Mouse (Mus musculus): Measurements from ENCODE around the gene Krtap1-5. TPM values are rescaled to one million over a fixed set of nuclear protein-coding genes. Genes with fewer than 3 reads are reported as not detected.
A peak's percentile ranks its signal among the peaks of the same experiment; 100 is the strongest.

Krtap1-5 gene
- polyA plus RNA-seq, 1 experiment from 2014 or later = not detected

- ATAC-seq (ENCODE audit: low read depth) = no peak
- Histone ChIP-seq H3K9me3 (ENCODE audit: control insufficient read depth, low read length) (no peaks in the 10 kb centered on the region), H3K4me2 (ENCODE audit: low read depth, low read length) (no peak overlapping the region), H3K27me3 (ENCODE audit: control insufficient read depth, insufficient read depth, low read length) (no peaks in the 10 kb centered on the region), H3K9ac (replicated peaks; ENCODE audit: low read depth, low read length) (no peak overlapping the region), H3K4me1 (ENCODE audit: control insufficient read depth, insufficient read depth, low read length) (no peaks in the 10 kb centered on the region), H3K4me3 (ENCODE audit: low read depth, low read length) (no peak overlapping the region), H3K27ac (ENCODE audit: low read depth, low read length) (no peak overlapping the region), H3K36me3 (ENCODE audit: control insufficient read depth, insufficient read depth, low read length) (no peaks in the 10 kb centered on the region)
- 91% methylated on average over 7 of the region's 7 CpGs for WGBS
These were observed 4.3 kb upstream of the Krtap1-5 start for GRCm38 (mm10) chr11:99585096-99585495.

GRCm38 (mm10) chr11:99583245-99583704, 2.5 kb upstream of the Krtap1-5 start, which contains the start of gene Krtap1-4:
Krtap1-4 (minus strand) TSS chr11:99583654.
- WGBS = 85% methylated on average over 5 of the region's 5 CpGs
- Histone ChIP-seq H3K27ac (ENCODE audit: low read depth, low read length) (no peak within 1 kb of the TSS), H3K9me3 (ENCODE audit: control insufficient read depth, low read length) (no peaks in the 10 kb centered on the region), H3K4me3 (ENCODE audit: low read depth, low read length) (no peak within 1 kb of the TSS), H3K9ac (replicated peaks; ENCODE audit: low read depth, low read length) (no peak within 1 kb of the TSS), H3K27me3 (ENCODE audit: control insufficient read depth, insufficient read depth, low read length) (no peaks in the 10 kb centered on the region), H3K4me2 (ENCODE audit: low read depth, low read length) (no peak within 1 kb of the TSS), H3K36me3 (ENCODE audit: control insufficient read depth, insufficient read depth, low read length) (no peaks in the 10 kb centered on the region), H3K4me1 (ENCODE audit: control insufficient read depth, insufficient read depth, low read length) (no peaks in the 10 kb centered on the region)
- ATAC-seq (ENCODE audit: low read depth) = no peak

GRCm38 (mm10) chr11:99581564-99581963, 748 bp upstream of the Krtap1-5 start:
- Histone ChIP-seq H3K4me2 (ENCODE audit: low read depth, low read length) (no peak overlapping the region), H3K36me3 (ENCODE audit: control insufficient read depth, insufficient read depth, low read length) (no peaks in the 10 kb centered on the region), H3K9ac (replicated peaks; ENCODE audit: low read depth, low read length) (no peak overlapping the region), H3K4me3 (ENCODE audit: low read depth, low read length) (no peak overlapping the region), H3K27me3 (ENCODE audit: control insufficient read depth, insufficient read depth, low read length) (no peaks in the 10 kb centered on the region), H3K4me1 (ENCODE audit: control insufficient read depth, insufficient read depth, low read length) (no peaks in the 10 kb centered on the region), H3K9me3 (ENCODE audit: control insufficient read depth, low read length) (no peaks in the 10 kb centered on the region), H3K27ac (ENCODE audit: low read depth, low read length) (no peak overlapping the region)
- 89% methylated on average over 6 of the region's 6 CpGs for WGBS
- ATAC-seq (ENCODE audit: low read depth) = no peak

GRCm38 (mm10) chr11:99581051-99581450, 235 bp upstream of the Krtap1-5 start:
- WGBS = 92% methylated on average over 5 of the region's 5 CpGs
- Histone ChIP-seq H3K4me1 (ENCODE audit: control insufficient read depth, insufficient read depth, low read length) (no peaks in the 10 kb centered on the region), H3K9ac (replicated peaks; ENCODE audit: low read depth, low read length) (no peak overlapping the region), H3K27me3 (ENCODE audit: control insufficient read depth, insufficient read depth, low read length) (no peaks in the 10 kb centered on the region), H3K9me3 (ENCODE audit: control insufficient read depth, low read length) (no peaks in the 10 kb centered on the region), H3K4me2 (ENCODE audit: low read depth, low read length) (no peak overlapping the region), H3K4me3 (ENCODE audit: low read depth, low read length) (no peak overlapping the region), H3K27ac (ENCODE audit: low read depth, low read length) (no peak overlapping the region), H3K36me3 (ENCODE audit: control insufficient read depth, insufficient read depth, low read length) (no peaks in the 10 kb centered on the region)
- ATAC-seq (ENCODE audit: low read depth) = no peak

- Histone ChIP-seq H3K36me3 (ENCODE audit: control insufficient read depth, insufficient read depth, low read length) (no peaks in the 10 kb centered on the region), H3K27me3 (ENCODE audit: control insufficient read depth, insufficient read depth, low read length) (no peaks in the 10 kb centered on the region), H3K27ac (ENCODE audit: low read depth, low read length) (no peak overlapping the region), H3K9ac (replicated peaks; ENCODE audit: low read depth, low read length) (no peak overlapping the region), H3K4me1 (ENCODE audit: control insufficient read depth, insufficient read depth, low read length) (no peaks in the 10 kb centered on the region), H3K4me3 (ENCODE audit: low read depth, low read length) (no peak overlapping the region), H3K4me2 (ENCODE audit: low read depth, low read length) (no peak overlapping the region), H3K9me3 (ENCODE audit: control insufficient read depth, low read length) (no peaks in the 10 kb centered on the region)
- WGBS = 2% methylated on average over 7 of the region's 7 CpGs
- peak; percentile 82; the same call in 1 of the 2 replicates for ATAC-seq (ENCODE audit: low read depth)
These were observed 6.7 kb downstream of the Krtap1-5 start for GRCm38 (mm10) chr11:99574106-99574505.

GRCm38 (mm10) chr11:99573164-99573563, 7.7 kb downstream of the Krtap1-5 start:
- H3K4me2 ChIP-seq (ENCODE audit: low read depth, low read length) = no peak overlapping the region
- no peaks in the 10 kb centered on the region for H3K4me1 ChIP-seq (ENCODE audit: control insufficient read depth, insufficient read depth, low read length)
- H3K9me3 ChIP-seq (ENCODE audit: control insufficient read depth, low read length) = no peaks in the 10 kb centered on the region
- no peak overlapping the region for H3K27ac ChIP-seq (ENCODE audit: low read depth, low read length)
- no peak for ATAC-seq (ENCODE audit: low read depth)
- no peaks in the 10 kb centered on the region for H3K27me3 ChIP-seq (ENCODE audit: control insufficient read depth, insufficient read depth, low read length)
- H3K4me3 ChIP-seq (ENCODE audit: low read depth, low read length) = no peak overlapping the region
- WGBS = 47% methylated on average over 4 of the region's 4 CpGs
- no peaks in the 10 kb centered on the region for H3K36me3 ChIP-seq (ENCODE audit: control insufficient read depth, insufficient read depth, low read length)
- no peak overlapping the region for H3K9ac ChIP-seq (replicated peaks; ENCODE audit: low read depth, low read length)

GRCm38 (mm10) chr11:99566530-99566929, 14.3 kb downstream of the Krtap1-5 start, which contains the start of gene Krtap3-1:
Krtap3-1 (minus strand) TSS chr11:99566630.
- H3K9me3 ChIP-seq (ENCODE audit: control insufficient read depth, low read length) = no peaks in the 10 kb centered on the region
- ATAC-seq (ENCODE audit: low read depth) = no peak
- H3K4me2 ChIP-seq (ENCODE audit: low read depth, low read length) = no peak within 1 kb of the TSS
- H3K4me3 ChIP-seq (ENCODE audit: low read depth, low read length) = no peak within 1 kb of the TSS
- H3K4me1 ChIP-seq (ENCODE audit: control insufficient read depth, insufficient read depth, low read length) = no peaks in the 10 kb centered on the region
- 57% methylated on average over 7 of the region's 7 CpGs for WGBS
- no peaks in the 10 kb centered on the region for H3K36me3 ChIP-seq (ENCODE audit: control insufficient read depth, insufficient read depth, low read length)
- no peak within 1 kb of the TSS for H3K9ac ChIP-seq (replicated peaks; ENCODE audit: low read depth, low read length)
- H3K27me3 ChIP-seq (ENCODE audit: control insufficient read depth, insufficient read depth, low read length) = no peaks in the 10 kb centered on the region
- H3K27ac ChIP-seq (ENCODE audit: low read depth, low read length) = no peak within 1 kb of the TSS

- Histone ChIP-seq H3K9me3 (ENCODE audit: control insufficient read depth, low read length) (no peaks in the 10 kb centered on the region), H3K4me2 (ENCODE audit: low read depth, low read length) (no peak overlapping the region), H3K4me3 (ENCODE audit: low read depth, low read length) (no peak overlapping the region), H3K27me3 (ENCODE audit: control insufficient read depth, insufficient read depth, low read length) (no peaks in the 10 kb centered on the region), H3K9ac (replicated peaks; ENCODE audit: low read depth, low read length) (no peak overlapping the region), H3K4me1 (ENCODE audit: control insufficient read depth, insufficient read depth, low read length) (no peaks in the 10 kb centered on the region), H3K27ac (ENCODE audit: low read depth, low read length) (no peak overlapping the region), H3K36me3 (ENCODE audit: control insufficient read depth, insufficient read depth, low read length) (no peaks in the 10 kb centered on the region)
- WGBS = 84% methylated on average over 6 of the region's 6 CpGs
- ATAC-seq (ENCODE audit: low read depth) = no peak
These were observed 18.2 kb downstream of the Krtap1-5 start for GRCm38 (mm10) chr11:99562580-99562979.

- ATAC-seq (ENCODE audit: low read depth) = no peak
- Histone ChIP-seq H3K4me2 (ENCODE audit: low read depth, low read length) (no peak within 1 kb of the TSS), H3K27ac (ENCODE audit: low read depth, low read length) (no peak within 1 kb of the TSS), H3K9me3 (ENCODE audit: control insufficient read depth, low read length) (no peaks in the 10 kb centered on the region), H3K4me3 (ENCODE audit: low read depth, low read length) (no peak within 1 kb of the TSS), H3K9ac (replicated peaks; ENCODE audit: low read depth, low read length) (no peak within 1 kb of the TSS), H3K4me1 (ENCODE audit: control insufficient read depth, insufficient read depth, low read length) (no peaks in the 10 kb centered on the region), H3K27me3 (ENCODE audit: control insufficient read depth, insufficient read depth, low read length) (no peaks in the 10 kb centered on the region), H3K36me3 (ENCODE audit: control insufficient read depth, insufficient read depth, low read length) (no peaks in the 10 kb centered on the region)
- 93% methylated on average over 9 of the region's 9 CpGs for WGBS
These were observed 21.4 kb downstream of the Krtap1-5 start, which contains the start of gene Gm11939 for GRCm38 (mm10) chr11:99559366-99559765. Gm11939 (minus strand) TSS chr11:99559466.

All from neural tube, embryonic 14.5 days (tissue).